Mouse (Mus musculus): ENCODE measurements around the gene Arl3. TPM values are rescaled to one million over a fixed set of nuclear protein-coding genes. Genes with fewer than 3 reads are reported as not detected.

The Arl3 gene
- polyA plus RNA-seq, 1 experiment from 2014 or later, result 83.7 TPM

DNA sequence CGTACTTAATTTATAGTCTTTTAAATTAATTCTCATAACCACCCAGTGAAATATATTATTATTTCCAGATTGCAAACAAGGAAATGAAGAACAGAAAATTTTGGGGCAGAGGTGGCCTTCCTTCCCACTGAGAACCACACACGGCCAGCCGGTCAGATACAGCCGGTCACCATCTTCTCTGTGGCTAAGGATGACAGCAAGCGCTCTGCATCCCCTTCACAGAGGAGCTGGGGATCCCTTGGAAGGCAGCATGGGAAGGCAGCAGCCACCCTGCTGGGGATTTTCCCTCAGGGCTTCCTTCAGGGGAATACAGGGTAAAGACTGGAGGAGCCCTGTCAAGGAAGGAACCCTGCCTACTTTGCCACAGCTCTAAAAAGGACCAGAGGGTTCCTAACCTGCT is 39.5 kb downstream of the Arl3 start:
- no peak for ATAC-seq (ENCODE audit: low read depth)

DNA sequence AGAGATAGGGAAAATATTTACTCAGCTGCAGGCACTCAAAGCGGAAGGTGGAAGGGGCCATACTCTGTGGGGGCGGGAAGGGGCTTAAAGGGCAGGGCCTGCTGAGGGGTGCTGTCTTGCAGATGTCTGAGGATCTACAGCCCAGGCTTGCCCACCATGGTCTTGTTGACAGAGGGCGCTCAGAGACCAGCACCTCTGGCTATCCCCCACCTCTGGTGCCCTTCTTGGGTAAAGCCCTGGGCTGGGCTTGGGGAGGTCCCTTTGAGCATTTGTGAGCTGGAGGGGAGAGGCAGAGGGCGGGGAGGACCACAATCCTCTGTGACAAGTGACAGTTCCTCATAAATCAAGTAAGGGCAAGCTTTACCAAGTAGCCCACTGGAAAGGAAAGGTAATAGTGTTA is 39.9 kb downstream of the Arl3 start:
- peak overlapping the region; percentile 58; the same call in 1 of the 2 replicates for H3K27ac ChIP-seq (replicated peaks; ENCODE audit: low read depth, low read length)
- WGBS, result 48% methylated on average over 4 of the region's 4 CpGs
- H3K9me3 ChIP-seq (ENCODE audit: control insufficient read depth, low read length), result no peaks in the 10 kb centered on the region

More for the DNA sequence above, 39.5 kb downstream of the Arl3 start:
- Histone ChIP-seq H3K9me3 (ENCODE audit: control insufficient read depth, low read length) (no peaks in the 10 kb centered on the region), H3K4me2 (ENCODE audit: low read depth, low read length) (no peak overlapping the region), H3K9ac (ENCODE audit: low read depth, low read length) (peak overlapping the region; percentile 19; the same call in 1 of the 2 replicates), H3K27ac (replicated peaks; ENCODE audit: low read depth, low read length) (no peak overlapping the region; the same call in 1 of the 2 replicates), H3K4me3 (ENCODE audit: low read depth, low read length) (no peak overlapping the region), H3K4me1 (ENCODE audit: control insufficient read depth, insufficient read depth, low read length) (peaks cover 45% of the 10 kb centered on the region), H3K36me3 (ENCODE audit: control insufficient read depth, insufficient read depth, low read length) (no peaks in the 10 kb centered on the region), H3K27me3 (replicated peaks; ENCODE audit: control insufficient read depth, insufficient read depth, low read length) (no peaks in the 10 kb centered on the region)
- no peak for DNase-seq (ENCODE audit: low spot score)
- 64% methylated on average over 5 of the region's 5 CpGs for WGBS

DNA sequence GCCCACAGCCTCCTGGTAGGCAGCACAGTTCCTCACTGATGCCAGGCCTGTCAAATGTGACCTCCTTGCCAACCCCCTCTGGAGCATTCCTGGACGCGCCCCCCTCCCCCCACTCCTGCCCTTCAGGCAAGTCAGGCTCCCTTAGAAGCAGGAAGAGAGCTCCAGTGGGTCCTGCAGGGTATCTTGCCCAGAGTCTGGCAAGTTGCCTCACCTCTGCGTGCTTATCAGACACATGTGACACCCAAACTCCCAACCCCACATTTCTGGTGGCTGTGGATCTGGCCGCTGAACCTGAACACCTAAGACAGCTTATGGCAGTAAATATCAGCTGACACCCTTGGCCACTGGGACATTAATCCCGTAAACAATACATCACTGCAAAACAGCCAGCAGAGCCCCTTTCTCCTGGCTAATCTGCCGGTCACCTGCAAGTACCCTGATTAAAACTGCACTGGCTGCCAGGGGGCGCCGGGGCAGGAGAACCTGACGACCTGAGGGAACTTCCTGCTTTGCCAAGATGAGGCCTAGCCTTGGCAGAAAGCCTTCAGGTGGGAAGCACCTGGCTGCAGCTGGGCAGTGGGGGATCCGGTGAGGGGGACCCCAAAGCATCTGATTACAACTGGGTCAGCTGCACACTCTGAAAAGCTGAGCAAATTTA is 40.8 kb downstream of the Arl3 start:
- DNase-seq (ENCODE audit: low spot score) (peak; percentile 65), ATAC-seq (ENCODE audit: low read depth) (peak; percentile 26; the same call in 1 of the 2 replicates)
- H3K9ac ChIP-seq (ENCODE audit: low read depth, low read length), result peak overlapping the region; percentile 37; the same call in 1 of the 2 replicates
- WGBS, result 12% methylated on average over 10 of the region's 10 CpGs
- no peak overlapping the region for H3K4me2 ChIP-seq (ENCODE audit: low read depth, low read length)
- H3K27me3 ChIP-seq (replicated peaks; ENCODE audit: control insufficient read depth, insufficient read depth, low read length), result no peaks in the 10 kb centered on the region
- 0 out of 2 replicates have a peak overlapping the region, but pooled peaks have one; percentile 58 for H3K27ac ChIP-seq (replicated peaks; ENCODE audit: low read depth, low read length)
- no peaks in the 10 kb centered on the region for H3K9me3 ChIP-seq (ENCODE audit: control insufficient read depth, low read length)
- H3K36me3 ChIP-seq (ENCODE audit: control insufficient read depth, insufficient read depth, low read length), result no peaks in the 10 kb centered on the region
- peaks cover 56% of the 10 kb centered on the region for H3K4me1 ChIP-seq (ENCODE audit: control insufficient read depth, insufficient read depth, low read length)
- H3K4me3 ChIP-seq (ENCODE audit: low read depth, low read length), result no peak overlapping the region

More for the DNA sequence above, 39.9 kb downstream of the Arl3 start:
- DNase-seq (ENCODE audit: low spot score) (no peak), ATAC-seq (ENCODE audit: low read depth) (no peak)
- H3K4me2 ChIP-seq (ENCODE audit: low read depth, low read length), result no peak overlapping the region
- peaks cover 49% of the 10 kb centered on the region for H3K4me1 ChIP-seq (ENCODE audit: control insufficient read depth, insufficient read depth, low read length)
- H3K4me3 ChIP-seq (ENCODE audit: low read depth, low read length), result no peak overlapping the region
- H3K27me3 ChIP-seq (replicated peaks; ENCODE audit: control insufficient read depth, insufficient read depth, low read length), result no peaks in the 10 kb centered on the region
- H3K9ac ChIP-seq (ENCODE audit: low read depth, low read length), result peak overlapping the region; percentile 19; the same call in 1 of the 2 replicates
- no peaks in the 10 kb centered on the region for H3K36me3 ChIP-seq (ENCODE audit: control insufficient read depth, insufficient read depth, low read length)

DNA sequence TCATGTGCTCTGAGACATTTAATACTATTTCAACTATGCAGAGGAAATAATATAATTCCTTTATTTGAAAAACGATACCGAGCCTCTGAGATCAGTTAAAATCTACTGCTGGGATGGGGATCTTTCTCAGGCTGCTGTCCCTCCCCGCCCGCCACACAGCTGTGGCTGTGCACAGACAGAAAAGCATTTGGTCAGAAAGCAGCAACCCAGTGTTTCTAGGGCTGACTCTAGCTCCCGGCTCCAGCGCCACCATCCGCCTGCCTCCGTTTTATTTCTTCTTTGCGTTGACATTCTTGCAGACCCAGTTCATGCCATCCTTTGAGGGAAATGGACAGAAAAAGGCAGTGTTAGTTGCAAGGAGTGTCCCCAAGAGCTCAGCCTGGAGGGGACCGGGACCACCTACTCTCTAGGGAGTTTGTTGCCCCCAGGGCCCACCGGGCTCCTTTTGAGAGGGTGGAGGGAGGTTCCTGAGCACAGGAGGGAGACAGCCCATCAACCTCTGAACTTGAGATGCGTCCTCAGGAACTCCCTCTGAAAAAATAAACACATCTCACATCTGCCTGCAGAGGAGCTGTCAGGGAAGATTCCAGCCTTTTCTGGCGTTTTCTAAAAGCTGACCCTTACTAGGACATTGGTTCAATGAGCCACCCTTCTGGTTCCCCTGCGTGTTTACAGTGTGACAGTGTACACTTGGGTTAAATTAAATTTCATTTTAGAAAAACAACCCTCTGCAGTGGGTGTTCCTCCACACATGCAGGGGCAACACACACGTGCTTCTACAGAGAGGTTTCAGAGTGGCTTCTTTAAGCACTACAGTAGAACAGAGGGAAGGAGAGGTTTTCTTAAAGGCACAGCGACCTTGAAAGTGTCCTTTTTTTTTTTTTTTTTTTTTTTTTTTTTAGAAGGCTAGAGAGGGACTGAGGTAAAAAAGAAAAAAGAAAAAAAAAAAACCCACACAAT is 41.6 kb downstream of the Arl3 start:
- H3K27me3 ChIP-seq (replicated peaks; ENCODE audit: control insufficient read depth, insufficient read depth, low read length), result no peaks in the 10 kb centered on the region
- peak overlapping the region; percentile 30 for H3K4me2 ChIP-seq (ENCODE audit: low read depth, low read length)
- 0 out of 2 replicates have a peak overlapping the region, but pooled peaks have one; percentile 37 for H3K9ac ChIP-seq (ENCODE audit: low read depth, low read length)
- peaks cover 58% of the 10 kb centered on the region for H3K4me1 ChIP-seq (ENCODE audit: control insufficient read depth, insufficient read depth, low read length)
- H3K4me3 ChIP-seq (ENCODE audit: low read depth, low read length), result no peak overlapping the region
- 7% methylated on average over 16 of the region's 16 CpGs for WGBS
- ATAC-seq (ENCODE audit: low read depth), result no peak
- no peaks in the 10 kb centered on the region for H3K36me3 ChIP-seq (ENCODE audit: control insufficient read depth, insufficient read depth, low read length)
- H3K9me3 ChIP-seq (ENCODE audit: control insufficient read depth, low read length), result no peaks in the 10 kb centered on the region
- peak overlapping the region; percentile 78 for H3K27ac ChIP-seq (replicated peaks; ENCODE audit: low read depth, low read length)
- peak; percentile 70 for DNase-seq (ENCODE audit: low spot score)

DNA sequence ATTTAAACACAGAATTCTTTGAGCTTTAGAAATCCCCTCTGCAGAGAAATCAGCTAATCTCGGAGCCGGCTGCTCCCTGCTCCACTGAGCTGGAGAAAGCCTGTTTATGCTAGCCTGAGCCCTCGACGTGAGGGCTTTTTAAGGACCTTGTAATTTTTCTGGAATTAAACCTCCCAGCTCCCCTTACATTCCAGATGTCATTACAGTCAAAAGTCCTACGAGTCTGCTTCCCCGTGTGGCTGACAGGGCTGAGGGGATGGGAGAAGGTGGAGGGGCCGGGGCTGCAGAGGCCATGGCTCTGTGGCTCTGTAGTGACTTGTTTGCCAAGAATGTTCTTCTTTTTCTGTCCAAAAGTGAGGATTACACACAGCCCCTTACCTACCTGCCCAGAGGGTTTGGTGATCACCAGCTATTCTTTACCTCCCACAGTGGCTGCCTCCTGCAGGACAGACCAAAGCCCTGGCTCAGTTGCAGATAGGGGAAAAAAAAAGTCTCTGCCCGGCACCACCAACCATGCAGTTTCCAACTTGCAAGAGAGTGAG is 42.5 kb downstream of the Arl3 start:
- H3K4me3 ChIP-seq (ENCODE audit: low read depth, low read length), result no peak overlapping the region
- peak overlapping the region; percentile 50 for H3K9ac ChIP-seq (ENCODE audit: low read depth, low read length)
- WGBS, result 12% methylated on average over 8 of the region's 8 CpGs

DNA sequence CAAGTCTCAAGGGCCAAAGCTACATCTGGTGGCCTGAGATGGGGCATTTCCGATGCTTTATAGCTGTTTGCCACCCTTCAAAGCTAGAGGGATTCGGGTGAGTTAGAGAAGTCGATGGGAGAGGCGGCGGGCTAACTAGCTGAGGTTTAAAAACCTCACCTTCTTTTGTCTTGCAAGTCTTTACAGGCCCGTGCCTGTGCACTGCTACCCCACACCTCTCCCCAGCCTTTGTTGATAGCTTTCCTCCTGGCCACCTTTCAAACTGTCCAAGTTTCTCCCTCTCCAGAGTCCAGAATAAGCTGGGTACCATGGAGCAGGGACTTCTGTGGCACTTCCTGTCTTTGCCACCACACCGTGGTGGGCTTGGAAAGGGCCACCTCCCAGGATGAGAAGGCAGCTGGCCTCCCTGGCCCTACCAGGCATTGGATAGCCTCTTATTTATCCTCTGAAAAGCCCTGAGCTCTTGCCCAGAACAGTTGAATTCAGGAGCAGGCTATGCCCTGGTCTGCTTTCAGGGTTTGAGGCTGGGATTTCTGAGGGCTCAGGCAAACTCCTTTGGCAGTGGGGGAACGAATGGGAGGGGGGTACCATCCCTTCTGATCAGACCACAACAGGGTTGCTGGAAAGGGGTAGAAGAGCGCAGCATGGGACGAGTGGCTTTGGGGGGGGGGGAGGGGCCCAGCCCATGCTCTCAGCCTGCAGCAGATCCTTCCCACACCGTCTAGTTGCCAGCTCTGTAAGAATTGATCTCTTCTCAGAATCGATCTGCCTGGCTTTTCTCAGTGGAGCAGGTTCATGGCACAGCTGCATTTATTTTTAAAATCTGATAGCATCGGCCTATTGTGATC is 43.2 kb downstream of the Arl3 start:
- ATAC-seq (ENCODE audit: low read depth), result no peak
- DNase-seq (ENCODE audit: low spot score), result peak; percentile 47
- H3K4me3 ChIP-seq (ENCODE audit: low read depth, low read length), result no peak overlapping the region
- peaks cover 73% of the 10 kb centered on the region for H3K4me1 ChIP-seq (ENCODE audit: control insufficient read depth, insufficient read depth, low read length)
- H3K4me2 ChIP-seq (ENCODE audit: low read depth, low read length), result peak overlapping the region; percentile 49
- no peaks in the 10 kb centered on the region for H3K27me3 ChIP-seq (replicated peaks; ENCODE audit: control insufficient read depth, insufficient read depth, low read length)
- H3K9me3 ChIP-seq (ENCODE audit: control insufficient read depth, low read length), result no peaks in the 10 kb centered on the region
- WGBS, result 13% methylated on average over 13 of the region's 13 CpGs
- H3K9ac ChIP-seq (ENCODE audit: low read depth, low read length), result peak overlapping the region; percentile 9
- no peaks in the 10 kb centered on the region for H3K36me3 ChIP-seq (ENCODE audit: control insufficient read depth, insufficient read depth, low read length)
- peak overlapping the region; percentile 64 for H3K27ac ChIP-seq (replicated peaks; ENCODE audit: low read depth, low read length)

More for the DNA sequence above, 42.5 kb downstream of the Arl3 start:
- H3K4me1 ChIP-seq (ENCODE audit: control insufficient read depth, insufficient read depth, low read length), result peaks cover 66% of the 10 kb centered on the region
- DNase-seq (ENCODE audit: low spot score), result peak; percentile 78
- H3K4me2 ChIP-seq (ENCODE audit: low read depth, low read length), result peak overlapping the region; percentile 30
- peak overlapping the region; percentile 64 for H3K27ac ChIP-seq (replicated peaks; ENCODE audit: low read depth, low read length)
- no peaks in the 10 kb centered on the region for H3K27me3 ChIP-seq (replicated peaks; ENCODE audit: control insufficient read depth, insufficient read depth, low read length)
- H3K36me3 ChIP-seq (ENCODE audit: control insufficient read depth, insufficient read depth, low read length), result no peaks in the 10 kb centered on the region
- no peaks in the 10 kb centered on the region for H3K9me3 ChIP-seq (ENCODE audit: control insufficient read depth, low read length)
- 0 out of 2 replicates have a peak, but pooled peaks have one; percentile 1 for ATAC-seq (ENCODE audit: low read depth)

DNA sequence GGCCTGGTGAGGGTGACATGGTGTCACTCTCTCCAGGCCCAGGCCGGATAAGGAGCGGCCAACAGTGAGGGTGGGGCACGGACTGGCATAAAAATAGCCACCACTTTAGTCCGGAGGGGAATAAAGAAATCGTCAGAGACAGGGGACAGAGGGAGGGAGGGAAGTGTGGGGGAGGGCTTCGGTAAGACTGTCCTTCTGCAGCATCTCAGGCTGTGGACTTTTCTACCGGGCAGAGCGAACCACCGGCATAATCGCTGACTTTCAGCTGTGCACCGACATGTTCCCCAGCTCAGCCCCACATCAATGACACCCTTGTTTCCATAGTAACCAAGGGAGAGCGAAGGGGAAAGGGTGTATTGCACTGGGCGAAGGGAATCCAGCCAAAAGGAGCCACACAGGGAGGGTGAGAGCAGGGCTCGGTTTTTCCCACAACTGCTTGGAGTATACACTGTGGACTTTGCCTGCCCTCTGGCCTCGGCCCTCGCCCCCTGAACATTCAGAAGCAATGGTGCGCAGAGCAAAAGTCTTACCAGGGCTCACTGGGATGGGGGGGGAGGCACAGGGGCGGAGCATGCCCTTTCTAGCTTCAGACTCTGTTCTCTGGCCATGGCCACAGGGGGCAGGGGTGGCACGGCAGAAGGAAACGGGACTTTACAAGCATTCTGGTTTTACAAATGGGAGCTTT is 44.3 kb downstream of the Arl3 start:
- DNase-seq (ENCODE audit: low spot score), result peak; percentile 85
- WGBS, result 4% methylated on average over 20 of the region's 20 CpGs
- Histone ChIP-seq H3K4me1 (ENCODE audit: control insufficient read depth, insufficient read depth, low read length) (peaks cover 84% of the 10 kb centered on the region), H3K9me3 (ENCODE audit: control insufficient read depth, low read length) (no peaks in the 10 kb centered on the region), H3K9ac (ENCODE audit: low read depth, low read length) (peak overlapping the region; percentile 9), H3K27me3 (replicated peaks; ENCODE audit: control insufficient read depth, insufficient read depth, low read length) (no peaks in the 10 kb centered on the region), H3K27ac (replicated peaks; ENCODE audit: low read depth, low read length) (peak overlapping the region; percentile 64), H3K4me3 (ENCODE audit: low read depth, low read length) (peak overlapping the region; percentile 21), H3K4me2 (ENCODE audit: low read depth, low read length) (peak overlapping the region; percentile 49), H3K36me3 (ENCODE audit: control insufficient read depth, insufficient read depth, low read length) (no peaks in the 10 kb centered on the region)
- ATAC-seq (ENCODE audit: low read depth), result peak; percentile 53
